In the genomic region with DNA sequence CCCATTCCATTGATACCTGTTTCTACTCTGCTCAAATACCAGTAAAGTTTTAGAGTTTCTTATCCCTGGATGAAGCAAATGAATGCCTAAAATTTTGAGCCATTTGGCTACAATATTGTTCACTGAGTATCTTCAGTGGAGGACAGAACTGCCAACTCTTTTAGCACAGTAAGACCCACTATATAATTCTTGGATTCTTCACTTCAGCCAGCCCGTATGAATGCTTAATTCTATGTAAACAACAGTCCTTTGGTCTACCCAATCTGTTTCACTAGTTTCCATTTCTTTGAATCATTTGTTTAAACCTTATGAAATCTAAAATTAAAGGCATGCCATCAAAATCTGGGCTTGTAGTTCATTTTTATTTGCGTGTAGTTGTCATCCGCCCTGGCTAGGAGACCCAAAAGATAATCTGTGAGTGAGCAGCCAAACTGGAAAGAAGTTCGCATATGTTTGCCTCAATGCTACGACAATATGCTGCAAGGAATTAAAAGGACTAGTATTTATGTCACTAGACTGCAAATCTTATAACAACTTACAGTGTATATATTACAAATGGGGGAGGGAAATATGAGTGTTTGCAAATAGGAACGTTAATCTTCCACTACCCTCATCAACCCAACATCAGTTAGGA, we compare ENCODE assay signal across 15 mouse cellular contexts.
"Had no signal": no experiment of that assay in that cellular context is flagged by ENCODE, and none has a peak within 500 bp of the region (broad histone marks: within the 10 kb centered on the region; RNA-seq: fewer than 3 reads in every experiment).

No protein-coding gene starts in this region.

- H3K4me3 ChIP-seq: kidney, embryonic 15.5 days; layer of hippocampus, adult 2 months; liver, embryonic 13.5 days had no signal

- ATAC-seq: lung, postnatal 0 days had no signal

- H3K4me1 ChIP-seq: kidney, embryonic 15.5 days; liver, embryonic 13.5 days had no signal

- H3K4me2 ChIP-seq: kidney, embryonic 15.5 days; liver, embryonic 13.5 days; midbrain, embryonic 11.5 days had no signal

- H3K9me3 ChIP-seq: kidney, embryonic 15.5 days; liver, embryonic 13.5 days had no signal

- H3K9ac ChIP-seq: kidney, embryonic 15.5 days; liver, embryonic 13.5 days had no signal

- H3K27ac ChIP-seq: kidney, embryonic 15.5 days; layer of hippocampus, adult 2 months; liver, embryonic 13.5 days; stomach, postnatal 0 days had no signal

- H3K27me3 ChIP-seq: kidney, embryonic 15.5 days; liver, embryonic 13.5 days had no signal

- H3K36me3 ChIP-seq: kidney, embryonic 15.5 days; liver, embryonic 13.5 days had no signal

- DNase-seq: kidney, adult 11 months; kidney, adult 8-10 months; kidney, postnatal 14 days; layer of hippocampus, adult 9-11 months; liver, embryonic 13.5 days; lung, postnatal 4 days; midbrain, embryonic 14.5 days; thymus, adult 2 months; thymus, postnatal 14 days; thymus, postnatal 4 days had no signal
